Mouse (Mus musculus) liver, embryonic 14.5 days (tissue): Measurements from ENCODE around the gene Ttc9b.

Experiments used
- CTCF ChIP-seq: IDR thresholded peaks from 2 replicates; pipeline ENCODE4 v1.5.1; 2016; ENCODE audit warnings: antibody characterized with exemption, low read depth, control low read depth
- EP300 ChIP-seq: IDR thresholded peaks from 2 replicates; pipeline ENCODE4 v1.6.1; 2016; ENCODE audit warnings: antibody characterized with exemption, low read depth

DNA sequence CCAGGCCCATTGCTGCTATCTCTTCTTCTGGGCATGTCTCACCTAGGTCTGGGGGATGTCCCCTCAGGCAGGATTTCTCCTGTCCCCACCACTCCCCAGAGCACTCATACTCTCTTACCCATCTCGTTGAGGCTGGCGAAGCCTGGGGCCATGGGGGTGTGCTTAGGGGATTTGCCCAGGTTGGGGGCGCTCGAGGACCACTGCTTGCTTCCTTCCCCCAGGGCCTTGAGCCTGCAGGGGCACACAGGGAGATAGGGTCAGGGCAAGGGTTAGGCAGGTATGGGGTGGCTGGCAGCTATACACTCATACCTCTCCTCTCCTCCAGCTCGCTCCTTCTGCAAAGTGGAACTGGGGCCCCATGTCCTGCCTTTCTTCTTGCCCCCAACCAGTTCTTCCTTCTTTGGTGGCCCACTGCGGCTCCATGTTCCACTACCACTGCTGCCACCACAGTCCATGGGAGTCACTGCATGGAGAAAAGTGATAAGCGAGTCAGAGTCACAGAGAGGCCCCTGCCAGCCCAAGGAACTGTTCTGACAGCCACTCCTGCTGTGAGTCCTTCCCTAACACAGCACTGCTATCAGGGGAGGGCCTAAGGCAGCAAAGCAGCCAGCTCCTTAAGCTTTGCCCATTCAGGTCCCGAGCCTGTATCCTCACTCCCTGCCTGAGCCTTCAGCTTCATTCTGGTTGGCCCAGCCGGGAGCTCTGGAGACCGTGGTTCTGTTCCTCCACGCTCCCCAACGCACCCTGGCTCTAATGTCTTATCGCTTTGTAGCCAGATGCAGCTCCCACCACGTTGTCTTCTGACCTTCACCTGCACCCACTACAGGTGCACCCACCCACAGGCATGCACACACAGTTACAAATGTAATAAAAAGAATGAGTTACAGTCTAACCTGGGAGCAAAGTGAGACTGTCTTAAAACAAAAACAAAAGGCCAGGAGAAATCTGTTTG, 5.3 kb downstream of the Ttc9b start:
- no peak for TF ChIP-seq EP300
- peak; percentile 33 for TF ChIP-seq CTCF
